Mouse (Mus musculus): ENCODE results near the gene Kif22. TPM values are rescaled to one million over a fixed set of nuclear protein-coding genes. Genes with fewer than 3 reads are reported as not detected.
A peak's percentile ranks its signal among the peaks of the same experiment; 100 is the strongest.

The Kif22 gene
- polyA plus RNA-seq, 1 experiment from 2014 or later = 30.2 TPM

DNA sequence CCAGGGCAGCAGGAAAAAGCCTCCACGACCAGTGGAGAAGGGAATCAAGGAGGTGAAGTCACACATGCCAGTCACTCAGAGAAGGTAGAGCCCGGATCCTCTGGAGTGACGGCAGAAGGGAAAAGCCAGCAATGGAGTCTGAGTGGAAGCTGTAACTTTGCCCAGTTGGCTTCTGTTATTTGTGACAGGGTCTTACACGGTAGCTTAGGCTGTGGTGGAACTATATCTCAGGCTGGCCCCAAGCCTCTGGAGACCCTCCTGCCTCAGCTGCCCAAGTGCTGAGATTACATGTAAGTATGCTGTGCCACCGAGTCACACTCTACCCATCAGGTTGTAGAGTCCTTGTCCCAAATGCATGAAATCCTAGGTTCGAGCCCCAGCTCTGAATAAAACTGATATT is 28.9 kb downstream of the Kif22 start:
- H3K4me3 ChIP-seq = no peak overlapping the region
- peaks cover 38% of the 10 kb centered on the region for H3K36me3 ChIP-seq
- 96% methylated on average over 6 of the region's 6 CpGs for WGBS
- no peak overlapping the region for H3K4me2 ChIP-seq
- no peaks in the 10 kb centered on the region for H3K27me3 ChIP-seq
- H3K27ac ChIP-seq = no peak overlapping the region
- peaks cover 50% of the 10 kb centered on the region for H3K4me1 ChIP-seq (replicated peaks)
- no peak overlapping the region for H3K9ac ChIP-seq
- ATAC-seq (ENCODE audit: low FRiP score) = no peak
- H3K9me3 ChIP-seq = no peaks in the 10 kb centered on the region

DNA sequence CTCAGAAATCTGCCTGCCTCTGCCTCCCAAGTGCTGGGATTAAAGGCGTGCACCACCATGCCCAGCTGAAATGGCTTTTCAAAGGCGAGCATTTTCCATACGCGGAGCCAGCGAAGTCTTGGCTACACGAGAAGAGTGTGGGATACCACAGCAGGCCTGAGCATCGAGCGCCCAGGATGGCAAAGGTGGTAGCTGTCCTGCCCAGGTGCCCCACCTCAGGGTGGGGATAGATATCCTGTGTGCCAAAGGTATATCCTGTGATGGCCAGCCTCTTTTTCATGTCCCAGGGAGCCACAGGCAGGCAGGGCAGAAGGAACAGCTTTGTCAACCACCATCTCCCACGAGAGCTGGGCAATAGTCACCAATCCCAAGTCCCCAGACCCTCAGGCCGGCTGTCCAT is 29.4 kb downstream of the Kif22 start:
- Histone ChIP-seq H3K4me2 (no peak overlapping the region), H3K4me1 (replicated peaks) (peaks cover 48% of the 10 kb centered on the region), H3K27me3 (no peaks in the 10 kb centered on the region), H3K9ac (no peak overlapping the region), H3K27ac (no peak overlapping the region), H3K9me3 (no peaks in the 10 kb centered on the region), H3K36me3 (peaks cover 38% of the 10 kb centered on the region), H3K4me3 (no peak overlapping the region)
- ATAC-seq (ENCODE audit: low FRiP score) = no peak
- 96% methylated on average over 10 of the region's 10 CpGs for WGBS

DNA sequence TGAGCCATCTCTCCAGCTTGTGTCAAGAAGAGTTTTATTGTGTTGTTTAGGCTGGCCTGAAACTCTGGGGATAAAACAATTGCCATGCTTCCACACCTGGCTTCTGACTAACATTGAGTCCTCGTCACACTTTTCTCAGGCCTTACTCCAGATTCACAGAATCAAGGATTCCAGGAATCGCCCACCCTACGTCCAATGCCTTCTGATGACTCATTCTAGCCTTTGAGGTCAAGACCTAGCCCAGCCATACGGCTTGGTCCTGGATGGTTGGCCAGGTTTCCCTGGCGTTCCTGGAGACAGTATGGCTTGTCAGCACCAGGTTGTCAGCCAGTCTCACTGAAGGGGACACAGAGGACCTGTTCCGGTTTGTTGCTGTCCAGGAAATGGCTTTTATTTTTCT is 29.9 kb downstream of the Kif22 start:
- no peak overlapping the region for H3K4me3 ChIP-seq
- ATAC-seq (ENCODE audit: low FRiP score) = no peak

DNA sequence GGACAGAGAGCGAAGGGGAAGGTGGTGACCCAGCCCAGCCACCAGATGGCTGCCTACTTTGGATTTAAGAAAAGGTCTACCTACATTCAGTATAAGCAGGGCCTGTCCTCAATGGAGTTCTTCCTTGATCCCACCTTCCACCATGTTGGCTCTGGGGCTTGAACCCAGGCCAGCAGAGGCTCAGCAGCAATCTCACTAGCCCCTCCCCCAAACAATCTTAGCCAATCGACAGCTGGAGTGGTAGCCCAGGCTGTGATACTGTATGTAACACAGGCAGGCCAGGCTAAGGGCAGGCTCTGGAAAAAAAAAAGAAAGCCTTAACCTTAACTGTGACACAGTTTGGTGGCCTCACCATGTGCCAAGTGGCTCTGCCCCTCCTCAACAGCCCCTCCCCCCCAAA is 30.6 kb downstream of the Kif22 start:
- Histone ChIP-seq H3K36me3 (peaks cover 38% of the 10 kb centered on the region), H3K27ac (no peak overlapping the region), H3K4me3 (no peak overlapping the region), H3K4me2 (no peak overlapping the region), H3K9me3 (no peaks in the 10 kb centered on the region), H3K27me3 (no peaks in the 10 kb centered on the region), H3K4me1 (replicated peaks) (peaks cover 43% of the 10 kb centered on the region), H3K9ac (no peak overlapping the region)
- WGBS = 84% methylated on average over 2 of the region's 2 CpGs
- ATAC-seq (ENCODE audit: low FRiP score) = no peak

More for the DNA sequence above, 29.9 kb downstream of the Kif22 start:
- no peaks in the 10 kb centered on the region for H3K9me3 ChIP-seq
- no peaks in the 10 kb centered on the region for H3K27me3 ChIP-seq
- no peak overlapping the region for H3K4me2 ChIP-seq
- peaks cover 43% of the 10 kb centered on the region for H3K4me1 ChIP-seq (replicated peaks)
- H3K9ac ChIP-seq = no peak overlapping the region
- WGBS = 90% methylated on average over 6 of the region's 6 CpGs
- H3K36me3 ChIP-seq = peaks cover 38% of the 10 kb centered on the region
- no peak overlapping the region for H3K27ac ChIP-seq

DNA sequence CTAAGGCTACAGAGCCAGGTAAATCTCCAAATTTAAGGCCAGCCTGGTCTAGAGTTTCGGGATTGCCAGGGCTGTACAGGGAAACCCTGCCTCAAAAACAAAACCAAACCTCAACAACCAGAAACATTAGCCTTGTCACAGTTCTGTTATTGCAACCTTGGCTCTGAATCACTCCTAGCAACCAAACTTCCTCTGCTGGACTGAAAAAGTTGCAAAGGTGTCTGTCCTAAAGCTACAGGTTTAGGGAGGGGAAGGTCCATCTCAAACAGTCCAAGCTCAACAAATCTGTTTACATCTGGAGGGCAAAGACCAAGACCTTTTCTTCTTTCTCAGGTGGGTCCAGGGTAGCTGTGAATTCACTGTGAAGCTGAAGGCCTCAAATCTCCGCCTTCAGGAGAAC is 31.2 kb downstream of the Kif22 start:
- ATAC-seq (ENCODE audit: low FRiP score) = no peak
- Histone ChIP-seq H3K27ac (no peak overlapping the region), H3K4me3 (no peak overlapping the region), H3K27me3 (no peaks in the 10 kb centered on the region), H3K9ac (no peak overlapping the region), H3K9me3 (no peaks in the 10 kb centered on the region), H3K36me3 (peaks cover 38% of the 10 kb centered on the region), H3K4me1 (replicated peaks) (peaks cover 42% of the 10 kb centered on the region), H3K4me2 (no peak overlapping the region)
- WGBS = 96% methylated on average over 2 of the region's 2 CpGs

DNA sequence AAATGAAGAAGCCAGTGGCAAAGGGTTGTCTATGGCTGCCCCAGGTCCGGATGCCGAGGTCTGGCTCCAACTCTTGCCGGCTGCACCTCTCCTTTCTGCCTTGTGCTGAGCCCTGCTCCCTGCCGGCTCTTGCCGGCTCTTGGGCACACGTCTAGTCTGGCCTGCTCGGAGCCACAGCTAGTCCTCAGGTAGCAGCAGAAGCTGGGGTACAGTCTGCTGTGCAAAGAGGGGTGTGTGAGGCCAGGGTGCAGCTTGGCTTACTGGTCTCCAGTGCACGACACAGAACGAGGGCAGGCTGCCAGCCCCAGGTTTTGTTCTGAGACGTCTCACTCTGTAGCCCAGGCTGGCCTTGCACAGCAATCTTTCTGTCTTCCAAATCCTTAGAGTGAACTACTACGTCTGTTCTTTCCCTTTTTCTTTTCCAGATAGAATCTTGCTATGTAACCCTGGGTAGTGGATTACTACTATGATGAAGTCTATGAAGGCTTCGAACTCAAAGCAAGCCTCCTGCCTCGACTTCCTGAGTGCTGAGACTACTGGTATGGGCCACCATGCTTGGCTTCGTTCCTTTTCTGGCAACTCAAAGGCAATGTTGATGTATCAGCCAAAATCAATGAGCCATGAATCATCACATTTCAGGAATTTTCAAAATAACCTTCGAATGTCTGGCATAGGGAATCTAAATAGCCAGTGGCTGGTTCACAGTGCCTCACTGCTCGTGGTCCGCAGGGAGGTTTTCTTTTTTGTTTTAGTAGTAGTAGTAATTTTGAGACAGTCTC is 32.8 kb downstream of the Kif22 start:
- 84% methylated on average over 17 of the region's 17 CpGs for WGBS
- ATAC-seq (ENCODE audit: low FRiP score) = no peak

DNA sequence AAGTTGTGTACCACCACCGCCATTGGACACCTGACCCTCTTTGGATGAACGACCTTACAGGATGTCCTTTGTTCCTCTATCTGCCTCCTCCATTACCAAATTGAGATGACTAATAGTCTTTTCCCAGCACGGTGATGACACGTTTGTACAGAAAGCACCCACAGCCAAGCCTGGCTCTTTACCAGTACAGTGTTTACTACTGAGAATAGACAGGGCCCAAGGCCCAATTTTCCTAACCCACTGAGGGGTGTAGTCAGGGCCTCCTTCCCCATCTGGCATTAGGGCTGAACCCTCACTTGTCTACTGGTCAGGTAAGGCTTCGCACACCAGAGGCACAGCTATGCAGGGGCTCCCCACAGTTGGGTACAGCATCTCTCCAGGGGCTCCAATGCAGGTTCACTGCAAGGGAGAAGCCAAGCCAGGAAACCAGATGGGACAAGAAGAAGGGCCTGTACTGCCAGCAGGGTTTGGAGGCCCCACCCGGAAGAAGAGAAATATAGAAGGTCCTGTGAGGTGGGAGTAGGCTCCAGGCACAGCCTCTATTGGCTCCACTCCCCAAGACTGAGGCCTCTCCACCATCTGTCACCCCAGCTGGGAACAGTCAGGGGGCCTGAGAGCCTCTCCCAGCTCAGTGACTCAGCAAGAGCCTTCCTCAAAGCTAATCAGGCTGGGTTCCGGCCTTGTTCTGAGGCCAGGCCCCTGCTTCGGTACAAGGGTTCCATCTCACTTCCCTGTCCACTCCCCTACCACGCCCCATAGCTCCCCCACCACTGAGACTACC is 33.8 kb downstream of the Kif22 start:
- Histone ChIP-seq H3K36me3 (peaks cover 16% of the 10 kb centered on the region), H3K27me3 (no peaks in the 10 kb centered on the region), H3K4me2 (no peak overlapping the region), H3K9ac (peak overlapping the region; percentile 49; the same call in 1 of the 2 replicates), H3K27ac (peak overlapping the region; percentile 66), H3K4me1 (replicated peaks) (peaks cover 17% of the 10 kb centered on the region), H3K9me3 (no peaks in the 10 kb centered on the region; the same call in 1 of the 2 replicates), H3K4me3 (no peak overlapping the region)
- WGBS = 61% methylated on average over 9 of the region's 9 CpGs
- peak; percentile 66; the same call in 1 of the 2 replicates for ATAC-seq (ENCODE audit: low FRiP score)

More for the DNA sequence above, 32.8 kb downstream of the Kif22 start:
- Histone ChIP-seq H3K4me1 (replicated peaks) (peaks cover 27% of the 10 kb centered on the region), H3K36me3 (peaks cover 27% of the 10 kb centered on the region), H3K4me3 (no peak overlapping the region), H3K9me3 (no peaks in the 10 kb centered on the region), H3K4me2 (no peak overlapping the region), H3K27ac (peak overlapping the region; percentile 66; the same call in 1 of the 2 replicates), H3K27me3 (no peaks in the 10 kb centered on the region), H3K9ac (no peak overlapping the region)

DNA sequence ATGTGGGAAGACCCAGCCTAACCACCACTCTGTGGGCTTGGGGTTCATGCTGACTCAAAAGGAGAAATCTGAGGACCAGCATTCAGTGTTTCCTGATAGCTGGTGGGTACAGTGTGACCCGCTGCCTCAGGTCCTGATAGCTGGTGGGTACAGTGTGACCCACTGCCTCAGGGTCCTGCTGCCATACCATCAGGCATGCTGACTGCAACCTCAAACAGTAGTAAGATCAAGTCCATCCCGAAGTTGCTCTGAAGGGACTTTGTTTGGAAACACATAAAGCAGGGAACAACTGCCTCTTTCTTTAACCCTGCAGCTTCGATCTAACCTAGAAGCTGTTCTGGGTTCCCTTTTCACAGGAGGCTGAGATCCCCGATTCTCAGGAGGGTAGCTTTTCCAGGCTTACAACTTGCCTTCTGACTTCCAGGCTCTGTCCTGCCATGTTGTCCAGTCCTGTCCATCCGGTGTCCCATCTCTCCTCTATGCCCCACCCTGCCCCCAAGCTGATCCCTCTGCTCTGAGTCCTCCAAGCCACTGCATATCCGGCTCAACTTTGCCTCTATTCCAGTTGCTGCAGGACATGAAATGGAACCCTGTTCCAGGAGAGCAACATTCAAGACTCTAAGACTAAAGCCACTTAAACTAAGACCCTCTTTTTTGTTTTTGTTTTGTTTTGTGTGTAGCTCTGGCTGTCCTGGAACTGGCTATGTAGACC is 34.8 kb downstream of the Kif22 start:
- Histone ChIP-seq H3K27me3 (no peaks in the 10 kb centered on the region), H3K4me3 (no peak overlapping the region), H3K4me2 (no peak overlapping the region), H3K9ac (no peak overlapping the region), H3K27ac (no peak overlapping the region), H3K36me3 (peaks cover 7% of the 10 kb centered on the region; the same call in 1 of the 2 replicates), H3K9me3 (no peaks in the 10 kb centered on the region; the same call in 1 of the 2 replicates), H3K4me1 (replicated peaks) (peaks cover 12% of the 10 kb centered on the region; the same call in 1 of the 2 replicates)
- WGBS = 81% methylated on average over 6 of the region's 6 CpGs
- ATAC-seq (ENCODE audit: low FRiP score) = no peak

DNA sequence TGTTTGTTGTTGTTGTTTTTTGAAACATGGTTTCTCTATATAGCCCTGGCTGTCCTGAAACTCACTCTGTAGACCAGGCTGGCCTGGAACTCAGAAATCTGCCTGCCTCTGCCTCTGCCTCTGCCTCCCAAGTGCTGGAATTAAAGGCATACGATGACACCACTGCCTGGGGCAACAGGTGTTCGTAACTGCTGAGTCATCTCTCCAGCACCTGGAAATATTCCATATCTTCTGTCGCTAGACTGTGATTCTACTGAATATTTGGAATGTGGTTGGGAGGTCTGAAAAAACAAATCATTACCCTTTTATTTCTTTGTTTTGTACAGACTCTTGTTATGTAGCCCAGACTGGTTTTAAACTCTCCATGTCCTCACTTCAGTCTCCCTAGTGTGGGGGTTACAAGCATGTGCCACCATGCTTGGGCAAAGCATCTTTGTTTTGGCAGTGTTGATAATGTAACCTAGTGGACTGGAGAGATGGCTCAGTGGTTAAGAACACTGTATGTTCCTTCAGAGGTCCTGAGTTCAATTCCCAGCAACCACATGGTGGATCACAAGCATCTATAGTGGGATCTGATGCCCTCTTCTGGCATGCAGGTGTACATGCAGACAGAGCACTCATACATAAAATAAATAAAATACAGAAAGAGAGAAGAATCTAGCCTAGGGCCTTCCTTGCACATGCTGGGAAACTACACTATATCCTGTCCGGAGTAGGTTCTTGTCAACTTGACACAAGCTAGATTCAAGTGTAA is 38.0 kb downstream of the Kif22 start:
- no peak overlapping the region for H3K27ac ChIP-seq
- no peak for ATAC-seq (ENCODE audit: low FRiP score)
- H3K4me2 ChIP-seq = no peak overlapping the region
- WGBS = 89% methylated on average over 4 of the region's 4 CpGs
- H3K36me3 ChIP-seq = no peaks in the 10 kb centered on the region
- H3K4me3 ChIP-seq = no peak overlapping the region
- H3K9ac ChIP-seq = no peak overlapping the region
- H3K9me3 ChIP-seq = no peaks in the 10 kb centered on the region; the same call in 1 of the 2 replicates
- no peaks in the 10 kb centered on the region for H3K27me3 ChIP-seq
- peaks cover 10% of the 10 kb centered on the region; the same call in 1 of the 2 replicates for H3K4me1 ChIP-seq (replicated peaks)

DNA sequence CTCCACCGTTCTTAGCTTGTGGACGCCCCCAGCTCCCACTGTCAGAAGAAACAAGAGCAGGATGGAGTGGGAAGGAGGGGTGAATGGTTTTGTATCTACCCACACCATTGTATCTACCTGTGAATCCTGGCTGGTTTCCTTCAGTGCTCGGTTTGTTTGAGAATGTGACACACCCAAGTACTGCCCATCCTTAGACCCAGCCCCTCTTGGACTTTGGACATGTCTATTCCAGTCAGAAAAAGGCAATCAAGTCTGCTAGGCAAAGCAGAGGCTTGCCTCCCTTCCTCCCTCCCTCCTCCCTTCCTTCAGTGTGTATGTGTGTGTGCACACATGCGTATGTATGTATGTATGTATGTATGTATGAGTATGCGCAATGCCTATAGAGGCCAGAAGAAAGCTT is 38.7 kb downstream of the Kif22 start:
- H3K27me3 ChIP-seq = no peaks in the 10 kb centered on the region
- no peak for ATAC-seq (ENCODE audit: low FRiP score)
- H3K9me3 ChIP-seq = no peaks in the 10 kb centered on the region; the same call in 1 of the 2 replicates
- H3K27ac ChIP-seq = no peak overlapping the region
- no peak overlapping the region for H3K4me3 ChIP-seq
- WGBS = 92% methylated on average over 5 of the region's 5 CpGs
- no peak overlapping the region for H3K4me2 ChIP-seq
- no peak overlapping the region for H3K9ac ChIP-seq
- no peaks in the 10 kb centered on the region for H3K36me3 ChIP-seq
- peaks cover 5% of the 10 kb centered on the region; the same call in 1 of the 2 replicates for H3K4me1 ChIP-seq (replicated peaks)

DNA sequence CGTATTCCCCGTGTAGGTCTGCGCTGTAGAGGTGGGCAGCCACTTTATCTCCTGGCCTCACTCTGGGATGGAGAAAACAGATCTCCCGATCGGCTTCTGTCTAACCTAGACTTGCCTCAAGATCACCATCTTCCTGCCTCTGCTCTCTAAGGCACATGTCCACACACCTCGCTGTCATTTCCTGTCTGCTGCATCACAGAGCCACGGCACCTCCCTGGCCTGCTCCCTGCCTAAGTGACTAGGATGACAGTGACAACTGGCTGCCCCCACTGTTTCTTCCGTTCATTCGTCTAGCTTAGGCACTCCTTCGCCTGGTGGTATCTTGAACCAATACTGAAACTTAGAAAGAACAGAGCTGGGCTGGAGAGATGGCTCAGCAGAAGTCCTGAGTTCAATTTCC is 42.7 kb downstream of the Kif22 start:
- 87% methylated on average over 10 of the region's 10 CpGs for WGBS
- ATAC-seq (ENCODE audit: low FRiP score) = no peak
- H3K9me3 ChIP-seq = no peaks in the 10 kb centered on the region; the same call in 1 of the 2 replicates
- H3K9ac ChIP-seq = no peak overlapping the region
- H3K4me3 ChIP-seq = no peak overlapping the region
- H3K4me2 ChIP-seq = no peak overlapping the region
- no peaks in the 10 kb centered on the region for H3K36me3 ChIP-seq
- no peaks in the 10 kb centered on the region for H3K27me3 ChIP-seq
- H3K4me1 ChIP-seq (replicated peaks) = no peaks in the 10 kb centered on the region
- H3K27ac ChIP-seq = no peak overlapping the region

Measured in hindbrain, embryonic 13.5 days (tissue).